Mouse (Mus musculus) limb, embryonic 12.5 days (tissue): ENCODE data around the gene Gm9044. TPM values are rescaled to one million over a fixed set of nuclear protein-coding genes. Genes with fewer than 3 reads are reported as not detected.
"Not testable (repeated sequence)": the region's sequence is repeated elsewhere in the genome, so short reads cannot be mapped to it uniquely, and the experiment has no call there.

Experiments
- ATAC-seq: fragments of 200-750 bp; cut with Nextera tagmentation; 2 replicates; pipeline ENCODE4 v1.8.0; 2017; ENCODE audit warnings: low read depth, moderate TSS enrichment; ENCODE audit not compliant: insufficient number of reproducible peaks, insufficient read depth, low FRiP score, low TSS enrichment
- H3K27ac ChIP-seq: fragments of 300-500 bp; sonication (generic); 2 replicates; pipeline ENCODE4 v1.5.1; 2016; ENCODE audit warnings: mild to moderate bottlenecking, moderate library complexity
- H3K27me3 ChIP-seq: fragments of 300-500 bp; sonication (generic); 2 replicates; pipeline ENCODE4 v1.6.1; 2016; ENCODE audit warnings: mild to moderate bottlenecking, moderate library complexity
- H3K36me3 ChIP-seq: fragments of 300-500 bp; sonication (generic); 2 replicates; pipeline ENCODE4 v1.6.1; 2016; ENCODE audit warnings: mild to moderate bottlenecking, moderate library complexity
- H3K4me1 ChIP-seq: fragments of 300-500 bp; sonication (generic); replicated peaks from 2 replicates; pipeline ENCODE4 v1.6.1; 2016
- H3K4me2 ChIP-seq: fragments of 300-500 bp; sonication (generic); 2 replicates; pipeline ENCODE4 v1.6.1; 2016; ENCODE audit warnings: mild to moderate bottlenecking, moderate library complexity
- H3K4me3 ChIP-seq: fragments of 300-500 bp; sonication (generic); replicated peaks from 2 replicates; pipeline ENCODE4 v1.5.1; 2016; ENCODE audit warnings: mild to moderate bottlenecking
- H3K9ac ChIP-seq: fragments of 300-500 bp; sonication (generic); replicated peaks from 2 replicates; pipeline ENCODE4 v1.6.1; 2016; ENCODE audit warnings: mild to moderate bottlenecking, moderate library complexity
- H3K9me3 ChIP-seq: fragments of 300-500 bp; sonication (generic); 2 replicates; pipeline ENCODE4 v1.6.1; 2016; ENCODE audit warnings: mild to moderate bottlenecking, moderate library complexity
- WGBS: fragments of 180-500 bp; shearing (Covaris S2); methylation state at CpG from one replicate; pipeline ENCODE4 v1.1.7; 2016; 5-methylcytosine and 5-hydroxymethylcytosine counted together
- polyA plus RNA-seq: library from polyadenylated mRNA; unstranded; fragments of >200 nt; fragmentation: Nextera tagmentation; extraction: Ambion mirVana; gene quantifications from 2 replicates; pipeline ENCODE4 v1.2.1, GENCODE M21; 2016

Gene Gm9044
- polyA plus RNA-seq, 1 experiment from 2014 or later: not detected

- WGBS: 71% methylated on average over 7 of the region's 7 CpGs
- not testable (repeated sequence) for H3K4me2 ChIP-seq, H3K27ac ChIP-seq, H3K4me3 ChIP-seq, H3K9ac ChIP-seq, H3K4me1 ChIP-seq, H3K27me3 ChIP-seq, ATAC-seq, H3K36me3 ChIP-seq, H3K9me3 ChIP-seq
Measured at GRCm38 (mm10) chr10:118282565-118282964, 49.6 kb downstream of the Gm9044 start.

Other genes starting within 250 kb of the Gm9044 start
- 55.0 and 64.0 TPM in 2 replicates for gene Mdm1, start 190.6 kb downstream of the Gm9044 start, polyA plus RNA-seq
- not detected in 2 replicates for gene Il22, start 127.5 kb downstream of the Gm9044 start, polyA plus RNA-seq
- 0.10 and 0.14 TPM in 2 replicates for gene Gm32717, start 91.6 kb downstream of the Gm9044 start, polyA plus RNA-seq
- 0.10 and 0.14 TPM in 2 replicates for gene Gm32802, start 73.7 kb downstream of the Gm9044 start, polyA plus RNA-seq
- not detected in 2 replicates for gene Iltifb, start 37.4 kb downstream of the Gm9044 start, polyA plus RNA-seq
- gene Gm9040, start 5.4 kb downstream of the Gm9044 start, polyA plus RNA-seq: not detected in 2 replicates
- 0.10 TPM in 1 of 2 replicates, not detected in the other for gene Gm9045, start 5.4 kb upstream of the Gm9044 start, polyA plus RNA-seq
- gene Gm9046, start 10.8 kb upstream of the Gm9044 start, polyA plus RNA-seq: not detected in 2 replicates
- gene Gm9048, start 16.3 kb upstream of the Gm9044 start, polyA plus RNA-seq: not detected in 2 replicates
- 0.10 TPM in 1 of 2 replicates, not detected in the other for gene Gm9049, start 21.7 kb upstream of the Gm9044 start, polyA plus RNA-seq
- not detected in 2 replicates for gene Ifng, start 108.6 kb upstream of the Gm9044 start, polyA plus RNA-seq